13 mouse cellular contexts compared by ENCODE assay signal in genomic region chr12:31236861-31237595, GRCm38 (mm10). TPM values are rescaled to one million over a fixed set of nuclear protein-coding genes. Genes with fewer than 3 reads are reported as not detected.
DNase-seq lines count a peak whose midpoint lies in the region; ATAC-seq and TF ChIP-seq lines count a peak whose summit lies in the region.
"Had no signal": no experiment of that assay in that cellular context is flagged by ENCODE, and none has a peak within 500 bp of the region (broad histone marks: within the 10 kb centered on the region; RNA-seq: fewer than 3 reads in every experiment).

No protein-coding gene starts in this region.

- intact Hi-C loops in gastrocnemius, adult 2 months (cut with DNase I) = no loop called here

- no peaks in the 10 kb centered on the region for H3K36me3 ChIP-seq in midbrain, embryonic 16.5 days (ENCODE audit: control insufficient read depth, insufficient read depth, low read length)
- no peaks in the 10 kb centered on the region for H3K36me3 ChIP-seq in midbrain, embryonic 11.5 days (ENCODE audit: control insufficient read depth, insufficient read depth, low read length)
- H3K36me3 ChIP-seq in embryonic facial prominence, embryonic 14.5 days (ENCODE audit: control insufficient read depth, insufficient read depth, low read length) = no peaks in the 10 kb centered on the region
- H3K36me3 ChIP-seq: neural tube, embryonic 12.5 days had no signal

- ATAC-seq in cerebellum, adult (ENCODE audit: insufficient number of reproducible peaks, low FRiP score, low TSS enrichment) = 0 out of 2 replicates have a peak, but pooled peaks have one; percentile 46
- ATAC-seq in midbrain, embryonic 16.5 days = peak; percentile 39; the same call in 1 of the 2 replicates
- no peak for ATAC-seq in midbrain, embryonic 11.5 days (ENCODE audit: low FRiP score)
- ATAC-seq in embryonic facial prominence, embryonic 14.5 days (ENCODE audit: low read depth) = peak; percentile 47; the same call in 1 of the 2 replicates
- ATAC-seq: liver, postnatal 0 days; Patski had no signal

- no peak overlapping the region for H3K4me2 ChIP-seq in midbrain, embryonic 16.5 days (ENCODE audit: low read length)
- no peak overlapping the region for H3K4me2 ChIP-seq in midbrain, embryonic 11.5 days
- peak overlapping the region; percentile 25; the same call in 1 of the 2 replicates for H3K4me2 ChIP-seq in embryonic facial prominence, embryonic 14.5 days (ENCODE audit: low read depth, low read length)
- H3K4me2 ChIP-seq: neural tube, embryonic 12.5 days had no signal

- no peaks in the 10 kb centered on the region for H3K27me3 ChIP-seq in midbrain, embryonic 16.5 days (ENCODE audit: control insufficient read depth, insufficient read depth, low read depth, low read length)
- H3K27me3 ChIP-seq in midbrain, embryonic 11.5 days (ENCODE audit: control insufficient read depth, insufficient read depth, low read length) = no peaks in the 10 kb centered on the region
- no peaks in the 10 kb centered on the region for H3K27me3 ChIP-seq in embryonic facial prominence, embryonic 14.5 days (replicated peaks; ENCODE audit: control insufficient read depth, insufficient read depth, low read length)
- H3K27me3 ChIP-seq: neural tube, embryonic 12.5 days; Patski had no signal

- 54% methylated on average over 12 of the region's 12 CpGs for WGBS in midbrain, embryonic 16.5 days
- 62% methylated on average over 12 of the region's 12 CpGs for whole genome bisulfite sequencing in midbrain, embryonic 11.5 days
- WGBS in embryonic facial prominence, embryonic 14.5 days = 34% methylated on average over 12 of the region's 12 CpGs

- H3K9me3 ChIP-seq in midbrain, embryonic 16.5 days (replicated peaks; ENCODE audit: control insufficient read depth, low read length, poor library complexity, severe bottlenecking) = no peaks in the 10 kb centered on the region
- no peaks in the 10 kb centered on the region for H3K9me3 ChIP-seq in midbrain, embryonic 11.5 days (ENCODE audit: control insufficient read depth, low read length)
- H3K9me3 ChIP-seq in embryonic facial prominence, embryonic 14.5 days (ENCODE audit: control insufficient read depth, low read length) = no peaks in the 10 kb centered on the region
- H3K9me3 ChIP-seq: neural tube, embryonic 12.5 days had no signal

- H3K4me3 ChIP-seq in midbrain, embryonic 16.5 days (ENCODE audit: low read depth, low read length) = no peak overlapping the region
- no peak overlapping the region for H3K4me3 ChIP-seq in midbrain, embryonic 11.5 days (ENCODE audit: low read depth, low read length)
- no peak overlapping the region for H3K4me3 ChIP-seq in embryonic facial prominence, embryonic 14.5 days (ENCODE audit: low read depth, low read length)
- no peak overlapping the region for H3K4me3 ChIP-seq in gastrocnemius, adult 2 months
- H3K4me3 ChIP-seq: heart, adult 2 months; neural tube, embryonic 12.5 days had no signal

- no peak for DNase-seq in cerebellum, postnatal 4 days (ENCODE audit: low spot score in 2 of 2)
- no peak for DNase-seq in midbrain, embryonic 11.5 days (ENCODE audit: low spot score, missing footprints)
- DNase-seq in embryonic facial prominence, embryonic 14.5 days (ENCODE audit: low spot score) = no peak
- DNase-seq in right cerebral cortex, postnatal 36 days (ENCODE audit: low spot score in 2 of 2) = peak; percentile 1 to 18
- no peak for DNase-seq in gastrocnemius, adult 2 months
- no peak for DNase-seq in kidney, postnatal 14 days
- DNase-seq: heart, adult 2 months; liver, postnatal 0 days had no signal

- TF ChIP-seq CTCF in gastrocnemius, adult 2 months (IDR thresholded peaks at IDR 0.05) = no peak

- H3K4me1 ChIP-seq in midbrain, embryonic 16.5 days (ENCODE audit: control insufficient read depth, insufficient read depth, low read length) = peaks cover 4% of the 10 kb centered on the region; the same call in 1 of the 2 replicates
- H3K4me1 ChIP-seq in midbrain, embryonic 11.5 days (ENCODE audit: control insufficient read depth, insufficient read depth, low read length) = no peaks in the 10 kb centered on the region; the same call in 1 of the 2 replicates
- H3K4me1 ChIP-seq in embryonic facial prominence, embryonic 14.5 days (ENCODE audit: control insufficient read depth, insufficient read depth, low read length) = peaks cover 14% of the 10 kb centered on the region
- H3K4me1 ChIP-seq: neural tube, embryonic 12.5 days had no signal

- no peak overlapping the region for H3K9ac ChIP-seq in midbrain, embryonic 16.5 days (ENCODE audit: low read depth, low read length)
- H3K9ac ChIP-seq in midbrain, embryonic 11.5 days (ENCODE audit: low read length) = no peak overlapping the region
- no peak overlapping the region; the same call in 1 of the 2 replicates for H3K9ac ChIP-seq in embryonic facial prominence, embryonic 14.5 days (ENCODE audit: low read depth, low read length)
- H3K9ac ChIP-seq: liver, postnatal 0 days; neural tube, embryonic 12.5 days had no signal

- no peak overlapping the region for H3K27ac ChIP-seq in midbrain, embryonic 16.5 days (ENCODE audit: low read length)
- no peak overlapping the region for H3K27ac ChIP-seq in midbrain, embryonic 11.5 days (ENCODE audit: low read depth, low read length)
- H3K27ac ChIP-seq in embryonic facial prominence, embryonic 14.5 days (replicated peaks; ENCODE audit: low read depth, low read length) = peak overlapping the region; percentile 48; the same call in 1 of the 2 replicates
- no peak overlapping the region for H3K27ac ChIP-seq in gastrocnemius, adult 2 months
- H3K27ac ChIP-seq: heart, adult 2 months; neural tube, embryonic 12.5 days had no signal

RNA-seq across cellular contexts. Expression of gene Gm6993, which starts 3.5 kb away (rescaled TPM):
- polyA plus RNA-seq in midbrain, embryonic 16.5 days (2015; fragmentation: Nextera tagmentation; extraction: Ambion mirVana) = not detected in 2 replicates
- not detected in 2 replicates for polyA plus RNA-seq in midbrain, embryonic 11.5 days (2014; fragmentation: Nextera tagmentation; extraction: Ambion mirVana)
- not detected in 2 replicates for polyA plus RNA-seq in embryonic facial prominence, embryonic 14.5 days (2014; fragmentation: Nextera tagmentation; extraction: Ambion mirVana)
- total RNA-seq in gastrocnemius, adult 2 months (2021) = not detected
- total RNA-seq: heart, adult 2 months had no signal
- polyA plus RNA-seq: heart, adult 2 months; large intestine, adult 2 months; liver, postnatal 0 days; neural tube, embryonic 12.5 days; Patski had no signal

RNA-seq across cellular contexts. Expression of gene Lamb1, which starts 28.0 kb away (rescaled TPM):
- 13.2 and 14.8 TPM in 2 replicates for polyA plus RNA-seq in midbrain, embryonic 16.5 days (2015; fragmentation: Nextera tagmentation; extraction: Ambion mirVana)
- 17.3 and 18.5 TPM in 2 replicates for polyA plus RNA-seq in midbrain, embryonic 11.5 days (2014; fragmentation: Nextera tagmentation; extraction: Ambion mirVana)
- 84.2 and 93.9 TPM in 2 replicates for polyA plus RNA-seq in embryonic facial prominence, embryonic 14.5 days (2014; fragmentation: Nextera tagmentation; extraction: Ambion mirVana)
- total RNA-seq in gastrocnemius, adult 2 months (2021) = 10 to 100 TPM; 12.9 to 15.9 TPM

Comparison
In these comparisons a context has a peak if more than half of its experiments do, and no peak if none do; other contexts are left out.
1. DNase-seq: peak in right cerebral cortex, postnatal 36 days (2 of 2); none in cerebellum, postnatal 4 days (0 of 2), midbrain, embryonic 11.5 days (single experiment), embryonic facial prominence, embryonic 14.5 days (single experiment), gastrocnemius, adult 2 months (single experiment) and kidney, postnatal 14 days (single experiment).